Mouse (Mus musculus) E14TG2a.4 (cell line): ENCODE results near the gene Plpp6.

Source experiments
- H3K27me3 ChIP-seq: 2 replicates; pipeline ENCODE4 v1.6.1; 2014; ENCODE audit warnings: low read length, control low read depth; ENCODE audit not compliant: insufficient read depth
- H3K36me3 ChIP-seq: 2 replicates; pipeline ENCODE4 v1.6.1; 2014; ENCODE audit warnings: low read length, control low read depth; ENCODE audit not compliant: insufficient read depth
- H3K4me1 ChIP-seq: replicated peaks from 2 replicates; pipeline ENCODE4 v1.6.1; 2014; ENCODE audit warnings: low read depth, low read length, control low read depth
- H3K4me3 ChIP-seq: replicated peaks from 2 replicates; pipeline ENCODE4 v1.5.1; 2014; ENCODE audit warnings: mild to moderate bottlenecking, low read length
- H3K9me3 ChIP-seq: 2 replicates; pipeline ENCODE4 v1.6.1; 2014; ENCODE audit warnings: low read length, control low read depth
- CTCF ChIP-seq: conservative IDR thresholded peaks from 2 replicates; pipeline ENCODE4 v1.5.1; 2014; ENCODE audit warnings: low read length
- NANOG ChIP-seq: IDR thresholded peaks from 2 replicates; pipeline ENCODE4 v1.6.1; 2014; ENCODE audit warnings: borderline replicate concordance, low read length, mixed read lengths
- POU5F1 ChIP-seq: IDR thresholded peaks from 2 replicates; pipeline ENCODE4 v1.6.1; 2014; ENCODE audit warnings: low read length, borderline replicate concordance

The Plpp6 gene

DNA sequence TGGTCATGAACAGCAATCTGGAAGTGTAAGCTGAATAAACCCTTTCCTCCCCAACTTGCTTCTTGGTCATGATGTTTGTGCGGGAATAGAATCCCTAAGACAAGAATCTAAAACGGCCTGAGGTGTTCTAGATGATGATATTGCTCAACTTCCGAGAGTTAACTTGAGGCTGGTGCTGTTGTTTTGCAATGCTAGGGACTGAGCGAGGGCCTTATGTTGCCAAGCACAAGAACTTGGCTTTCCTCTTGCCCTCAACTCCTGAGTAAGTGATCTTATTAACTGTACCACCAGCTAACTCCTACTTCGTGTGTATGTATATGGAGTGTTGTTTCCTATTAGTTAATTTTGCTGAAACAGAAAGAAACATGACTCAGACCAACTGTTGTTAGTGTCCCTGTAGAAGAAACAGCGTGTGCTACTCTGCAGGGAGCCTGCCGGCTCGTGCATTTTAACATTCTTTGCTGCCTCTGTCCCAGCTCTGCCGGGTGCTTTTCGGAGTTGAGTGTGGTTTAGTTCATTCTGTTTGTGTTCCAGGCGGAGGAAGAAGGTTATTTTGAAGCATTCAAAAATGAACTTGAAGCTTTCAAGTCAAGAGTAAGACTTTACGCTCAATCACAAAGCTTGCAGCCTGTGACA, 47.7 kb downstream of the Plpp6 start:
- no peaks in the 10 kb centered on the region for H3K27me3 ChIP-seq
- TF ChIP-seq POU5F1 (no peak), NANOG (no peak), CTCF (no peak)
- H3K4me3 ChIP-seq = 0 out of 2 replicates have a peak overlapping the region, but pooled peaks have one; percentile 21
- peaks cover 65% of the 10 kb centered on the region for H3K4me1 ChIP-seq
- no peaks in the 10 kb centered on the region for H3K9me3 ChIP-seq
- H3K36me3 ChIP-seq = peaks cover 63% of the 10 kb centered on the region

DNA sequence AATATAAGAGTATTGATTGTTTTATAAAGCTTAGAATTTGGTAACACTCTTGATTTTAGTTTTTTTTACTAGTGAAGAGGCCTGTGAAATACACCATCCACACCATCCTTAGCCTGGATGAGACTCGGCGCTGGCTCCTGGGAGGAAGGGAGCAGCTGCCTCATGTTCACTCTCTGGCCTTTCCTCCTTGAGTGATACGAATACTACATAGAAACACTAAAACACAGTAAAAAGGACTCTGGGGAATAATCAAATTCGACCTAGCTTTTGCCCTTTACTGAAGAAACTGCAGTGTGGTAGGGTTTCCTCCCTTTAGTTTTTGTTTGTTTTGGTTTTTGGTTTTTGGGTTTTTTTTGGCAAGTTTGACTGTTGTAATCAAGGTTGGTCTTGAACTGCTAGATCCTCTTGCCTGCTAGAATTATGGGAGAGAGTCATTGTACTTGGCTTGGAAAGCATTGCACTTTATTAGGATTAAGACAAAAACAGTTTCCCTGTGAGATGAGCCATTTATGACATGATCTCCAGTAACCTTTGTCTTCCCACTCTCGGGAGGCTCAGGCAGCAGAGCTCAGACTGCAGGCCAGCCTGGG, 50.8 kb downstream of the Plpp6 start:
- Histone ChIP-seq H3K27me3 (no peaks in the 10 kb centered on the region), H3K9me3 (no peaks in the 10 kb centered on the region), H3K4me1 (peaks cover 40% of the 10 kb centered on the region), H3K36me3 (peaks cover 84% of the 10 kb centered on the region), H3K4me3 (no peak overlapping the region)
- TF ChIP-seq NANOG (no peak), CTCF (no peak), POU5F1 (no peak)

DNA sequence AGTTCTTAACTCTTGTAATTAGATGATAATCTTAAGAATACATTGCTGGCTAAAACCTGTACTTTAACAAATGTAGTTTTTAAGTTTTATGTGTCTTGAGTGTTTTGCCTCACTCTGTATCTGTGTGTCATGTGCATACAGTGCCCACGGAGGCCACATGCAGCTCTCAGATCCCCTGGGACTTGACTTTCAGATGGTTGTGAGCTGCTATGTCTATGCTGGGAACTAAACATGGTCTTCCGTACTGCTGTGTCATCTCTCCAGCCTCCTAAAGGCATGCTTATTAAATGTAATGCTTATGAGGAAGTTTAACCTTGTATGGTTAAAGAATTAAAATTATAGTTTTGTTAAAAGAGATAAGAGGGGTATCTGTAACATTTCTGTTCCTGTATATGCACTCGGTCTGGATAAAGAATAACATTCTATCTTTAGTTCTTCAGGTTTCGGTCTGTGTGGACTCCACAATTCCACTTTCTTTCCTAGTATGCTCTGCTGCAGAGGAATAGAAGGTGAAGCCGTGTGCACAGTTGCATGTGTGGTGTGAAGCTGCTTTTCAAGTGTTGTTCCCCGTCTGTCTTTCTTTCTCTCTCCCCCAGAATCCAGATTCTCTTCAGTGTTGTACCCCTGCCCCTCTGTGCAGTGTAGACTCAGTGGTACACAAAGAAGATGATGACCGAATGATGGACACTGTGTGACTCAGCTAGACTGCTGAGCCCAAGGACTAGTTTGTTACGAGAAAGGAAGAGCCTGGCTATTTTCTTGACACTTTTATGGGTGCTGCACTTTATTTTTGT, 51.9 kb downstream of the Plpp6 start:
- TF ChIP-seq POU5F1 = no peak
- Histone ChIP-seq H3K9me3 (no peaks in the 10 kb centered on the region), H3K36me3 (peaks cover 89% of the 10 kb centered on the region), H3K4me1 (peaks cover 29% of the 10 kb centered on the region), H3K27me3 (no peaks in the 10 kb centered on the region), H3K4me3 (no peak overlapping the region)

DNA sequence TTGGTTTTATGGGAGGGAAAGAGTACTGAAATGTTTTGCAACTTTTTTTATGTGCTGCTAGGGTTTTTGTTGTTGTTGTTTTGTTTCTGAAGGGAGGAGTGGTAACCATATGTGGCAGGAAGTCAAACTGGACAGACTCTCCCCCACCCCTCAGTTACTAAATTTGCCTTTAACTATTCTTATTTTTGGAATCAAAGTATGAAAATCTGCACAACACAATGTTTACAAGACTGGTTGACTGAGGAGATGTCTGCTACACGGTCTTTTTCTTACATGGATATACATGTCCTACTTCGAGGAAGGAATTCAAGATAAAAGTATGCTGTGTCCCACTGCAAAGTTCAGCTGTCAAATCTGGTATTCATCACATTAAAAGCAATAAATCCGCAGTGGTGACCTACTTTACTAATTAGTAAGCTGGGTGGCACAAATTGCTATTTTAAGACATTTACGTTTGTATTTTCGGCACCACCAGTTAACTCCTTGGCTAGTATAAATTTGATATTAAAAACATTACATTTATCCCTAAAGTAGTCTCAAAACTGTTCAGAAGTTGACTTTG, 52.5 kb downstream of the Plpp6 start:
- Histone ChIP-seq H3K9me3 (no peaks in the 10 kb centered on the region), H3K27me3 (no peaks in the 10 kb centered on the region), H3K4me3 (no peak overlapping the region), H3K4me1 (peaks cover 23% of the 10 kb centered on the region), H3K36me3 (peaks cover 89% of the 10 kb centered on the region)
- no peak for TF ChIP-seq POU5F1
- TF ChIP-seq CTCF = no peak
- TF ChIP-seq NANOG = no peak
